Mouse (Mus musculus): Measurements from ENCODE around the gene 2510002D24Rik. TPM values are rescaled to one million over a fixed set of nuclear protein-coding genes. Genes with fewer than 3 reads are reported as not detected.

The 2510002D24Rik gene
- polyA plus RNA-seq, 1 experiment = 46.3 TPM

DNA sequence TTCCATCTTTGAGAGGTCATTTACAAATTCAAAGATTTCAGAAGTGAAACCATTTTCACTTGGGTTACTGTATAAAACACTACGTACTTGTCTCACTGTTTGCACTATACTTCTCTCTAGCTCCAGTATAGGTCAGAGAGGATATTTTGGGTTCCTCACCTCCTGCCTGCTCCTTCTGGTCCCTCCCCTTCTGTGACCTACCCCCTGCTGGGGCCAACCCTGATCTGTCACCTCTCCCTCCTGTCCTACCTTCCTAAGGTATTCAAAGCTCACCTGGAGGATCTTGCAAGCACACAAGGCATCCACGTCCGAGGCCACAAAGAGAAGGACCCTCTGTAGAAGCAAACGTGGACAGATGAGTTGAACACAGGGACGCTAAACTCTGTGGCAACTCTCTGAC, 25.3 kb upstream of the 2510002D24Rik start:
- WGBS = 5% methylated on average over 5 of the region's 5 CpGs
- no peak for DNase-seq
- no peak for TF ChIP-seq POLR2A (IDR thresholded peaks at IDR 0.05; ENCODE audit: borderline replicate concordance, extremely low read depth, low read depth, low read length)
- peak overlapping the region; percentile 99 for H3K4me3 ChIP-seq (replicated peaks; ENCODE audit: extremely low read depth, low read depth, low read length)
- peaks cover 3% of the 10 kb centered on the region; the same call in 1 of the 2 replicates for H3K4me1 ChIP-seq (ENCODE audit: control insufficient read depth, insufficient read depth, low read length)

DNA sequence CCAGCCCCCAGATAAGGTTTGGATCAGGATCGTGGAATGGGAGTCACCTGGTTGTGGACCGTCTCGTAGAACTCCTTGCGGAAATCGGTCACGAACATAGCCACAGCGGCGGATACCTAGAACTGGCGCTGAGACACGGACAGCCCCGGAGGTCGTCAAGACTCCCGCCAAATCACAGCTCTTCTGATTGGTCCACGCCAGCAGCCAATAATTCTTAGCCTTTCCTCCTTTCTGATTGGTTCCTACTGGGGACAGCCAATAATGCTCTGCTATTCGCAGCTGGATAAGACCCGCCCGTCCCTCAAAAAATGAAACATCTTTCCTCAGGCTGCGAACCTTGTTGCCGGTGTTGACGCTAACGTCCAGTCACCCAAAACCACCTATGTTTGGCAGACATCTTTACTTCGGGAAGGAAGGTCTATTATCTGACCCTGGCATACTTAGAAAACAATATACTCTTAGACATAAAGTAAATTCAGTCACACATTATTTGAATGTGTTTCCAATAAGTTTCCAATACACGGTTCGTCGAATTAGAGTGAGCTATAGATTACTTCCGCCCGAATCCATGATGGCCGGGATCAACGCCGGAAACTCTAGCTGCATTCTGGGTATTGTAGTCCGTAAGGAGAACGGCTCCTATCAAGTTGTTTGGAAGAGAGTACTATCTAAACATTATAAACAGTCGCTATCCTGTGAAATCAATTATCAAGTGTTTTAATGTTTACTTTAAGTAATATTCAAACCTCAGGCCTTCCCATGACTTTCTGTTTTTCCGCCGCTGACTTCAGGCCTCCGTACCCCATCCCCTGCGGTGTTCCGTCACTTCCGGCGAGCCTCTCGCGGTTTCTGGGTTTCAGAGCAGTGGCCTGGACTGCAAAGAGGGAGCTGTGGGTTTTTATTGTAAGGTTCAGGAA, 24.7 kb upstream of the 2510002D24Rik start, which contains the start of the genes Ufd1 and Cdc45:
Ufd1 (plus strand) TSS at position 312 of the 917 bp plus-strand sequence.
Cdc45 (minus strand) TSS at position 520 of the 917 bp plus-strand sequence.
- Histone ChIP-seq H3K4me1 (ENCODE audit: control insufficient read depth, insufficient read depth, low read length) (peaks cover 3% of the 10 kb centered on the region; the same call in 1 of the 2 replicates), H3K4me3 (replicated peaks; ENCODE audit: extremely low read depth, low read depth, low read length) (peak within 1 kb of the TSS; percentile 99)
- under 1% methylated on average over 42 of the region's 42 CpGs for WGBS
- TF ChIP-seq CTCF (IDR thresholded peaks at IDR 0.05; ENCODE audit: insufficient read depth, low read length) (no peak), POLR2A (IDR thresholded peaks at IDR 0.05; ENCODE audit: borderline replicate concordance, extremely low read depth, low read depth, low read length) (peak; percentile 48; the same call in 1 of the 2 replicates)
- peak; percentile 90 for DNase-seq

DNA sequence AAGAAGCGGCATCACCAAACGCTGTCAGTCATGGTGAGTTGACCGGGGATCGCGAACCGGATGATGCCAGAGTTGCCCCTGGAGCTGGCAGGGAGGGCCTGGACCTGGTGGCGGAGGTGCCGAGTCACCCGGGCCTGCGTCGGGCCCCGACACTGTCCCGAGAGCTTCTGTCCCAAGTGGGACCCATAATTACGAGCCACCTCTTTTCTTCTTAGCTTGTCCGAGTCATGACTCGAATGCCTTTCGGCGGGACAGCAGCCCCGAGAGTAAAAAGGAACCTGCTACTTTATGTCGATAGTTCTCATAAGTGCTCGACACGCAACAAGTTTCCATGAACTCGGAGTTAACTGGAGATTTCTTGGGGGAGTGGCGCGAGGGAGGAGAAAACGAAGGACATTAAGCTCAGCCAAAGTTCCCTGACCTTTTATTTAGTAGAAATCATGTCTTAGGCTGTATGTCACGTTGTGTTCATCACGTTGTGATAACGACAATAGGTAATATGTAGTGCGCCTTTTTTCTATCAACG, 23.9 kb upstream of the 2510002D24Rik start:
- no peak for TF ChIP-seq CTCF (IDR thresholded peaks at IDR 0.05; ENCODE audit: insufficient read depth, low read length)
- no peak for DNase-seq
- 1% methylated on average over 31 of the region's 31 CpGs for WGBS

DNA sequence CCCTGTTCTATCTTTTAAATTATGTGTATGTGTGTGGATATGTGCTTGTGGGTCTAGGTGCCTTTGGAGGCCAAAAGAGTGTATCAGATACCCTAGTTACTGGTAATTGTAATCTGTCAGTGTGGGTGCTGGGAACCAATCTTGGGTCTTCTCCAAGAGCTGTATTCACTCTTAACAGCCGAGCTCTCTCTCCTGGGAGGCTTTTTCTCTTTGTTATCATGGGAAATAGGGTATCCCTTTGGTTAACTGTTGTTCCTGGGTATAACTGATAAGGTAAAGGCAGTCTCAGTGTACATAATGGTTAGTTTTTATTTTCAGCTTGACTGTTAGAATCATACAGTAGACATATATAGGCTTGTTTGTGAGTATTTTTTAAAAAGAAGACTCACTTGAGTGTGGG, 14.0 kb upstream of the 2510002D24Rik start:
- no peak for DNase-seq
- no peak for TF ChIP-seq CTCF (IDR thresholded peaks at IDR 0.05; ENCODE audit: insufficient read depth, low read length)
- no peak for TF ChIP-seq POLR2A (IDR thresholded peaks at IDR 0.05; ENCODE audit: borderline replicate concordance, extremely low read depth, low read depth, low read length)

More for the DNA sequence above, 23.9 kb upstream of the 2510002D24Rik start:
- Histone ChIP-seq H3K4me1 (ENCODE audit: control insufficient read depth, insufficient read depth, low read length) (peaks cover 3% of the 10 kb centered on the region; the same call in 1 of the 2 replicates), H3K4me3 (replicated peaks; ENCODE audit: extremely low read depth, low read depth, low read length) (peak overlapping the region; percentile 99)

DNA sequence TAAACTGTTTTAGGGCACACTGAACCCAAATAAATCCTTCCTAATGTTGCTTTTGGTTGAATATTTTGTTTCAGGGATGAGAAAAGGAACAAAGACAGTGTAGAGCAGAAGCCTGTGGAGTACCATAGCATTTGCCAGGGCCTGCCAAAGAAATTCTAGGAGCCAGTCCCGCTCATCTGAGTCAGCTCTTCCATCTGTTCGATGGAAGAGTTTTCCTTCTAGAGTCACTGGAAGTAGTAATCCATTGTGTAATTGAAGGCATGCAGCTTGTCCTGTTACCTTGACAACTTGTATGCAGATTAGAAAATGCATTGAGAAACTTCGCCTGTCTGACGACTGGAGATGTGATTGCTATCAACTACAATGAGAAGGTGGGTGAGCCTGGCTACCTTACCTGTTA, 13.5 kb upstream of the 2510002D24Rik start:
- 83% methylated on average over 4 of the region's 4 CpGs for WGBS
- no peak for DNase-seq
- TF ChIP-seq CTCF (IDR thresholded peaks at IDR 0.05; ENCODE audit: insufficient read depth, low read length) (no peak), POLR2A (IDR thresholded peaks at IDR 0.05; ENCODE audit: borderline replicate concordance, extremely low read depth, low read depth, low read length) (no peak)
- H3K4me1 ChIP-seq (ENCODE audit: control insufficient read depth, insufficient read depth, low read length) = no peaks in the 10 kb centered on the region
- H3K4me3 ChIP-seq (replicated peaks; ENCODE audit: extremely low read depth, low read depth, low read length) = no peak overlapping the region

More for the DNA sequence above, 14.0 kb upstream of the 2510002D24Rik start:
- Histone ChIP-seq H3K4me1 (ENCODE audit: control insufficient read depth, insufficient read depth, low read length) (no peaks in the 10 kb centered on the region), H3K4me3 (replicated peaks; ENCODE audit: extremely low read depth, low read depth, low read length) (no peak overlapping the region)
- 77% methylated on average over 1 of the region's 1 CpGs for WGBS

DNA sequence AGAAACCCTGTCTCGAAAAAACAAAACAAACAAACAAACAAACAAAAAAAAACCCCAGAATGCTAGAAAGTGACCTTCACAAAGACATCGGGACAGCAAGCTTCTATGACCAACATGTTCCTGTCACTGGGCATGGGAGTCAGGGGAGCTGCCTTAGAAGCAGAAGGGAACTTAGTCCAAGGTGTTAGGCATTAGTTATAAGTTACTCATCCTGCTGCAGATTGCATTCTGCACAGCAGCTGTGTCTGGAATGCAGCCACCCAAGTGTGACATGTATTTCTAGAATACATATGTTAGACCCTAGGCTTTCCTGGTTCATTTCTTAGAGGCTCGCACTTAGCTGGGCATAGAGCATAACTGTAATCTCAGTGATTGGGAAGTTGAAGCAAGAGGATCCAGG, 7.7 kb upstream of the 2510002D24Rik start:
- WGBS = 91% methylated on average over 3 of the region's 3 CpGs
- no peaks in the 10 kb centered on the region for H3K4me1 ChIP-seq (ENCODE audit: control insufficient read depth, insufficient read depth, low read length)
- no peak for DNase-seq
- H3K4me3 ChIP-seq (replicated peaks; ENCODE audit: extremely low read depth, low read depth, low read length) = no peak overlapping the region
- TF ChIP-seq POLR2A (IDR thresholded peaks at IDR 0.05; ENCODE audit: borderline replicate concordance, extremely low read depth, low read depth, low read length) (no peak), CTCF (IDR thresholded peaks at IDR 0.05; ENCODE audit: insufficient read depth, low read length) (no peak)

DNA sequence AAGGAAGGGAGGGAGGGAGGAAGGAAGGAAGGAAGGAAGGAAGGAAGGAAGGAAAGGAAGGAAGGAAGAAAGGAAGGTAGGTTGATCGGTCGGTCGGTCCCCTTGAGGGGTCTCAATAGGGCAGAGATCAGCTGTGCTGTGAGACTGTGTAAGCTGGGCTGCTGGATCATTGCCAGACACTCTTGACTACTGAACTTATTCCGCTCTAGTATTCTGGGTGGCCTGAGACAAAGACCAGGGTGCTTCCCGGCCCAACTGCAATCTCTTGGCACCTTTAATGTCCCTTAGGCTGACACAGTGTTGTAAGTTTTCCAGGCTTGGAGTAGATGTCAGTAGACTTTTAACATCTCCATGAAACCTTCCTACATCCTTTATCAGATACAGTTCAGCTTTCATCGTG, 7.3 kb upstream of the 2510002D24Rik start:
- 68% methylated on average over 6 of the region's 6 CpGs for WGBS
- no peak for DNase-seq
- Histone ChIP-seq H3K4me1 (ENCODE audit: control insufficient read depth, insufficient read depth, low read length) (no peaks in the 10 kb centered on the region), H3K4me3 (replicated peaks; ENCODE audit: extremely low read depth, low read depth, low read length) (no peak overlapping the region)
- no peak for TF ChIP-seq POLR2A (IDR thresholded peaks at IDR 0.05; ENCODE audit: borderline replicate concordance, extremely low read depth, low read depth, low read length)
- no peak for TF ChIP-seq CTCF (IDR thresholded peaks at IDR 0.05; ENCODE audit: insufficient read depth, low read length)

DNA sequence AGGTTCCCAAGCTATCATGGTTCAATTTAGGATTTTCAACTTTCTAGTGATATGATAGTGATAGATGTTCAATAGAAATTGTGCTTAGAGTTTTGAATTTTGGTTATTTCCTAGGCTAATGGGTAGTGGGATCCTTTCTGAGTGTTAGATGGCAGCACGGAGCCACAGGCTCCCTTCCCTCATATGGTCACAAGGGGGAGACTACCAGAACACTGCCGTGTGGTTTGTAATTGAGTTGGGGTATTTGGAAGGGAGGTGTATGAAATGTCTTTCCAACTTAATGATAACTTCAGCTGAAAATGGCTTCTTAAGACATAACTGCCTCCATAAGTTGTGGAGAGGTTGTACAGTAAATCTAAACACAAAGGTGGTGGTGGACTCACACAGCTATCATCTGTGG, 2.9 kb upstream of the 2510002D24Rik start:
- WGBS = 75% methylated on average over 2 of the region's 2 CpGs
- DNase-seq = no peak
- peaks cover 4% of the 10 kb centered on the region; the same call in 1 of the 2 replicates for H3K4me1 ChIP-seq (ENCODE audit: control insufficient read depth, insufficient read depth, low read length)
- TF ChIP-seq POLR2A (IDR thresholded peaks at IDR 0.05; ENCODE audit: borderline replicate concordance, extremely low read depth, low read depth, low read length) (no peak), CTCF (IDR thresholded peaks at IDR 0.05; ENCODE audit: insufficient read depth, low read length) (no peak)
- no peak overlapping the region for H3K4me3 ChIP-seq (replicated peaks; ENCODE audit: extremely low read depth, low read depth, low read length)

DNA sequence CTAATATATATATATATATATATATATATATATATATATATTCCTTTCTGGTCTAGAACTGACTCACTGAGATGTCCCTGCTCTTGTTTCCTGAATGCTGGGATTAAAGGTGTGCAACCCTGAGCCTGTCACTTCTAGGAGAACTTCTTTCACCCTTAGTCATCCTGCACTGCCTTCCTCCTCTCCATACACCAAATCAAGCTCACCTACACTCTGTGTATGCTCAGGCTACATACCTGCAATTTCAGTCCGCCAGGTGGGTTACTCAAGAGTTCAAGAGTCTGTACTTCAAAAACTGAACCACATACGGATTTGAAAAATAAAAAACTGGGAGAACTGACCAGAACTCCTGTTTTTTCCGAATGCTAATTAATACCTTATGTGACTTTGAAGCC, 308 bp upstream of the 2510002D24Rik start:
- TF ChIP-seq POLR2A (IDR thresholded peaks at IDR 0.05; ENCODE audit: borderline replicate concordance, extremely low read depth, low read depth, low read length) = no peak
- no peak for TF ChIP-seq CTCF (IDR thresholded peaks at IDR 0.05; ENCODE audit: insufficient read depth, low read length)
- 23% methylated on average over 3 of the region's 3 CpGs for WGBS
- peak overlapping the region; percentile 95 for H3K4me3 ChIP-seq (replicated peaks; ENCODE audit: extremely low read depth, low read depth, low read length)
- no peak for DNase-seq
- peaks cover 4% of the 10 kb centered on the region; the same call in 1 of the 2 replicates for H3K4me1 ChIP-seq (ENCODE audit: control insufficient read depth, insufficient read depth, low read length)

All from lung, adult 2 months (tissue).